Mouse (Mus musculus) hindbrain, embryonic 13.5 days (tissue): ENCODE results near the gene Rnase13. TPM values are rescaled to one million over a fixed set of nuclear protein-coding genes. Genes with fewer than 3 reads are reported as not detected.

Experiments
- ATAC-seq: fragments of 200-750 bp; cut with Nextera tagmentation; 2 replicates; pipeline ENCODE4 v1.8.0; 2017; ENCODE audit warnings: moderate TSS enrichment; ENCODE audit not compliant: low FRiP score
- H3K27ac ChIP-seq: fragments of 300-500 bp; sonication (generic); 2 replicates; pipeline ENCODE4 v1.5.1; 2015; ENCODE audit warnings: inconsistent platforms, mild to moderate bottlenecking, moderate library complexity
- H3K27me3 ChIP-seq: fragments of 300-500 bp; sonication (generic); 2 replicates; pipeline ENCODE4 v1.6.1; 2015; ENCODE audit warnings: mild to moderate bottlenecking, inconsistent platforms
- H3K36me3 ChIP-seq: fragments of 300-500 bp; sonication (generic); 2 replicates; pipeline ENCODE4 v1.6.1; 2015; ENCODE audit warnings: mild to moderate bottlenecking, inconsistent platforms
- H3K4me1 ChIP-seq: fragments of 300-500 bp; sonication (generic); replicated peaks from 2 replicates; pipeline ENCODE4 v1.6.1; 2015; ENCODE audit warnings: inconsistent platforms
- H3K4me2 ChIP-seq: fragments of 300-500 bp; sonication (generic); 2 replicates; pipeline ENCODE4 v1.6.1; 2015; ENCODE audit warnings: inconsistent platforms, mild to moderate bottlenecking, moderate library complexity
- H3K4me3 ChIP-seq: fragments of 300-500 bp; sonication (generic); 2 replicates; pipeline ENCODE4 v1.5.1; 2015; ENCODE audit warnings: mild to moderate bottlenecking, inconsistent platforms
- H3K9ac ChIP-seq: fragments of 300-500 bp; sonication (generic); 2 replicates; pipeline ENCODE4 v1.6.1; 2015; ENCODE audit warnings: mild to moderate bottlenecking, inconsistent platforms
- H3K9me3 ChIP-seq: fragments of 300-500 bp; sonication (generic); 2 replicates; pipeline ENCODE4 v1.6.1; 2016; ENCODE audit warnings: inconsistent platforms
- WGBS: fragments of 180-500 bp; shearing (Covaris S2); methylation state at CpG from one replicate; pipeline ENCODE4 v1.1.7; 2015; 5-methylcytosine and 5-hydroxymethylcytosine counted together
- polyA plus RNA-seq: library from polyadenylated mRNA; unstranded; fragments of >200 nt; fragmentation: Nextera tagmentation; extraction: Ambion mirVana; gene quantifications from 2 replicates; pipeline ENCODE4 v1.2.1, GENCODE M21; 2015

The Rnase13 gene
- not detected in 2 replicates for polyA plus RNA-seq

DNA sequence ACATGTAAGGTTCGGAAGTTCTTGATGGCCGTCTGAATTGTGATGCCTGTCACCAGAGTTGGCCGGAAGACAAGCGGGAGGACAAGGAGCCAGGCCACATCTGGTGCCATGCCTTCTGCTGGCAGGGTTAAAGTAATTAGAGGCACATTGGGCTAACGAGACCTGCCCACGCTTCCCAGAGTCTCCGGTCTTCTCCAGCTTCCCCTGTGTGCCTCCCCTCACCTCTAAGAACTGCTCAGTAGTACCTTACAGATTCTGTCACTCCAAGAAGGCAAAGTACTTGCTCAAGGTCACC lies at the start of gene Rnase13:
Rnase13 (minus strand) TSS at position 203 of the 295 bp plus-strand sequence.
- no peaks in the 10 kb centered on the region for H3K9me3 ChIP-seq
- H3K4me1 ChIP-seq: peaks cover 6% of the 10 kb centered on the region; the same call in 1 of the 2 replicates
- H3K4me2 ChIP-seq: no peak within 1 kb of the TSS
- no peak within 1 kb of the TSS for H3K9ac ChIP-seq
- no peaks in the 10 kb centered on the region for H3K27me3 ChIP-seq
- WGBS: 90% methylated on average over 7 of the region's 7 CpGs
- no peak for ATAC-seq
- peak within 1 kb of the TSS; percentile 4; the same call in 1 of the 2 replicates for H3K27ac ChIP-seq
- no peak within 1 kb of the TSS for H3K4me3 ChIP-seq
- H3K36me3 ChIP-seq: no peaks in the 10 kb centered on the region

DNA sequence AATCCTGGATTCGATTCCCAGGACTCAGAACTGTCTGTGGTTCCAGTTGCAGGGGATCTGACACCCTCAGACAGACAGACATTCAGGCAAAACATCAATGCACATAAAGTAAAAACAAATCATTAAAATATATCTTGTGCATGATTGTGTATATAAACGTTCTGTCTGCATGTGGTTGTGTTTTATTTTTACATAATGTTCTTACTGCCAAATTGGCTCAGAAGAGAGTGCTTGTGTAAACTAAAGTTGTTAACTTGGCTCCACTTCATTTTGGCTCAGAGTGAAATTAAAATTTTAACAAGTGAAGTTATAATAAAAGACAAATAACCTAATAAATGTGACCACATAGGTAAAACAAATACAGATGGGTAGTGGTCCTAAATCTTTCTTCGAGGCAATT lies 44.8 kb upstream of the Rnase13 start:
- H3K4me1 ChIP-seq: no peaks in the 10 kb centered on the region
- 91% methylated on average over 3 of the region's 3 CpGs for WGBS
- no peak overlapping the region for H3K4me2 ChIP-seq
- no peaks in the 10 kb centered on the region for H3K9me3 ChIP-seq
- H3K27me3 ChIP-seq: no peaks in the 10 kb centered on the region
- no peak overlapping the region for H3K4me3 ChIP-seq
- no peaks in the 10 kb centered on the region for H3K36me3 ChIP-seq
- H3K27ac ChIP-seq: no peak overlapping the region
- ATAC-seq: no peak
- H3K9ac ChIP-seq: no peak overlapping the region

GRCm38 (mm10) chr14:51960316-51960715 lies 37.7 kb upstream of the Rnase13 start:
- WGBS: 85% methylated on average over 2 of the region's 2 CpGs
- H3K9ac ChIP-seq: no peak overlapping the region

DNA sequence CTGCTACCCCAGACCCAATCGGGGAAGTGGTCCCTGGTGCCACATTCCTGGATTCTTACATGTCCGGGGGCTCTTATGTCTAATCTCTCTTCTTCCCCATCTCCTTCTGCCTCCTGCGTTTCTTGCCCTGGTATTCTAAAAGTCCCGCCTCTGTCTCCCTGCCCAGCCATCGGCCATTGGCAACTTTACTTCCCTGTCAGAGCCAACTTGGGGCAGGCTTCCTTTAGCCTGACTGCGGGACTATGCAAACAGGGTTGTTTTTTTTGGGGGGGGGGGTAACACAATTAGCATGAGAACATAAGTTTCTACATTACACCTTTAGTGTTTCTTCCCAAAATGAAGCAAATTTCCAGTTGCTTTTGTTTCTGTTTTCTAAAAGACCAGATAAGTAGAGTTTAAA lies 20.8 kb upstream of the Rnase13 start:
- Histone ChIP-seq H3K36me3 (no peaks in the 10 kb centered on the region), H3K4me1 (no peaks in the 10 kb centered on the region; the same call in 1 of the 2 replicates), H3K4me3 (no peak overlapping the region), H3K27ac (no peak overlapping the region), H3K9ac (no peak overlapping the region), H3K4me2 (no peak overlapping the region), H3K27me3 (no peaks in the 10 kb centered on the region), H3K9me3 (no peaks in the 10 kb centered on the region)
- no peak for ATAC-seq
- WGBS: 81% methylated on average over 6 of the region's 6 CpGs

More at GRCm38 (mm10) chr14:51960316-51960715, 37.7 kb upstream of the Rnase13 start:
- no peak for ATAC-seq
- Histone ChIP-seq H3K36me3 (no peaks in the 10 kb centered on the region), H3K9me3 (no peaks in the 10 kb centered on the region), H3K4me2 (no peak overlapping the region), H3K27ac (no peak overlapping the region), H3K4me1 (no peaks in the 10 kb centered on the region), H3K4me3 (no peak overlapping the region), H3K27me3 (no peaks in the 10 kb centered on the region)

- no peak for ATAC-seq
- WGBS: 70% methylated on average over 7 of the region's 7 CpGs
- Histone ChIP-seq H3K4me1 (no peaks in the 10 kb centered on the region; the same call in 1 of the 2 replicates), H3K4me2 (no peak overlapping the region), H3K36me3 (no peaks in the 10 kb centered on the region), H3K27ac (no peak overlapping the region), H3K9ac (no peak overlapping the region), H3K27me3 (no peaks in the 10 kb centered on the region), H3K4me3 (no peak overlapping the region), H3K9me3 (no peaks in the 10 kb centered on the region)
Observed at GRCm38 (mm10) chr14:51942236-51942635, 19.7 kb upstream of the Rnase13 start.

GRCm38 (mm10) chr14:51941577-51941976 lies 19.0 kb upstream of the Rnase13 start:
- Histone ChIP-seq H3K9ac (no peak overlapping the region), H3K4me1 (no peaks in the 10 kb centered on the region; the same call in 1 of the 2 replicates), H3K27me3 (no peaks in the 10 kb centered on the region), H3K4me2 (no peak overlapping the region), H3K4me3 (no peak overlapping the region), H3K27ac (no peak overlapping the region), H3K9me3 (no peaks in the 10 kb centered on the region), H3K36me3 (no peaks in the 10 kb centered on the region)
- ATAC-seq: no peak
- WGBS: 54% methylated on average over 9 of the region's 9 CpGs

DNA sequence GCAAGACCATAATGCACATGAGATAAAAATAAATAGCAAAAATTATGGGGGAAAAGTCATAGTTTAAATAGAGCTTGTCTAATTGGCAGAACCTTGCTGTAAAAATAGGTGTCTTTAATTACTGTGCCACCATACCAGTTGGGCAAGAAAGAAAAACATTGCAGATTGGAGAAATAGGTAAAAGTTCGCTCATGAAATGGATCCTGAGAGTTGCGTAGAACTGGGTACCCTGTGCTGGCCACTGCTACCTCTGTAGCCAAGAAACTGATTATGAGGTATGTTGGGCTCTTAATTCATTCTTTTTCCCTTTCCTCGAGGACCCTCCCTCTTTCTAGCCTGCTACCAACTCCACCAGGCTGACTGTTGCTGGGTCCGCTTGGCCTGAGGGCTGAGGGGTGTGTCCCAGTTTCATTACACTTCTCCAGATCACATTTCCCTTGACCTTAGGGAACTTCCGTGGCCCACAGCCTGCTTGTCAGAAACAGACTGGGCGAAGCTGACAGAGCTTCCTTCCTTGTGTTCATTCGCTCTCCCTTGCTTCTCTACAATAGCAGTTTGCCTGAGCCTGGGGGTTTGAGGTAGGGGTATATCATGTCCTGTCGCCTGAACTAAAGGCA lies 18.5 kb upstream of the Rnase13 start:
- ATAC-seq: no peak
- 42% methylated on average over 8 of the region's 8 CpGs for WGBS
- Histone ChIP-seq H3K9ac (no peak overlapping the region), H3K9me3 (no peaks in the 10 kb centered on the region), H3K4me1 (no peaks in the 10 kb centered on the region; the same call in 1 of the 2 replicates), H3K4me3 (no peak overlapping the region), H3K4me2 (no peak overlapping the region), H3K27me3 (no peaks in the 10 kb centered on the region), H3K27ac (no peak overlapping the region), H3K36me3 (no peaks in the 10 kb centered on the region)

DNA sequence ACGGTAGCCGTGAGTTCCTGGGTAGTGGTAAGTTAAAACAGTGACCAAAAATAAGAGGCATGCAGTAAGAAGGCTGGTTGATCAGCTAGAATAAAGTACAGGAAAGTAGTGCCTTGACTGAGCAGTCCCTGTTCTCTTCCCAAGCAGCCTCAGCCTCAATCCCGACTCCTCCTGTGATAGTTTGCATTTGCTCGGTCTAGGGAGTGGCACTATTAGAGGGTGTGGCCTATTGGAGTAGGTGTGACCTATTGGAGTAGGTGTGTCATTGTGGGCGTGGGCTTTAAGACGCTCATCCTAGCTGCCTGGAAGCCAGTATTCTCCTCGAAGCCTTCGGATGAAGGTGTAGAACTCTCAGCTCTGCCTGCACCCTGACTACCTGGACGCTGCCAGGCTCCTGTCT lies 16.4 kb upstream of the Rnase13 start:
- Histone ChIP-seq H3K9ac (no peak overlapping the region), H3K27me3 (no peaks in the 10 kb centered on the region), H3K9me3 (no peaks in the 10 kb centered on the region), H3K4me2 (no peak overlapping the region), H3K27ac (no peak overlapping the region), H3K36me3 (no peaks in the 10 kb centered on the region), H3K4me3 (no peak overlapping the region), H3K4me1 (no peaks in the 10 kb centered on the region; the same call in 1 of the 2 replicates)
- ATAC-seq: no peak
- WGBS: 88% methylated on average over 9 of the region's 9 CpGs

DNA sequence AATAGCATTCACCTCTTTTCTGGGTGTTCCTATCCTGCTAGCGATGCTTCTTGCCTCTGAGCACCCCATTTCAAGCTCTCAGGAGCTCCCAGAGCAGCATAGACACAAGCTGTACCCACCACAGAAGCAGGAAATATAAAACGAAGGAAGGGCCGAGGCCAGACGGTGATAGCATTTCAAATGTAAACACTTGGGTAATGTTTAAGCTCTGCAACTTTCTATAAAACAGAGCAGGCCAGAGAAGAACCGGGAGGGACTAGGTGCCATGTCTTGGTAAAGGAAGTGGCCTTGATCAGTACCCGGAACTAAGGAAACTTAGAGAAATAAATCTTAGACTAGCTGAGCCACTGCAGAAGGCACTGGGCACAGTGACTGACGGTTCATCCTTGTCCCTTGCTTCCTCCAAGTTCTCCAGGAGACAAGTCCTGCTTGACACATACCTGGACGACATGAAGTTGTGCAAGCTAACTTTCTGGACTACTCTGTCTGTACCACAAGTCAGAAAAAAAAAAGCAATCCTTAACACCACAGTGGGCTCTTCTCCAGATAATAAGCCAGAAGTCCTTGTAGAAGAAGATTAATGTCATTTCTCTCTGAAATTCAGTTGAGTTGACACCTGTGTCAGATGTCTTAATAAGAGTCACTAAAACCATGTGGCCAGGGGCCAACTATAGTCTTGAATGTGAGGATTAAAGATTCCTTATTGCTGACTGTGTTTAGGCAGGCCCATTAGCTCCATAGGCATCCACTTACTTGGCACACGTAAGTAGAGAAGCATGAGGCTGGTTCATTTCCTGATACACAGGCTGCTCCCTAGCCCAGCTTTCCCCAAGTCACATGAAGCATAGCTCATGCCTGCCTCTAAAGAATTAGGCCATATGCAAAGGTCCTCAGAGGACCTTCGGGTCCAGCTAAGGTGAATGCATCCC lies 9.8 kb upstream of the Rnase13 start:
- no peak for ATAC-seq
- 85% methylated on average over 10 of the region's 10 CpGs for WGBS
- no peaks in the 10 kb centered on the region for H3K27me3 ChIP-seq
- H3K36me3 ChIP-seq: no peaks in the 10 kb centered on the region
- no peak overlapping the region for H3K27ac ChIP-seq
- no peak overlapping the region for H3K4me3 ChIP-seq
- H3K9me3 ChIP-seq: no peaks in the 10 kb centered on the region
- H3K4me2 ChIP-seq: no peak overlapping the region
- H3K4me1 ChIP-seq: peaks cover 5% of the 10 kb centered on the region; the same call in 1 of the 2 replicates
- no peak overlapping the region for H3K9ac ChIP-seq

GRCm38 (mm10) chr14:51930824-51931223 lies 8.3 kb upstream of the Rnase13 start:
- 0 out of 2 replicates have a peak overlapping the region, but pooled peaks have one; percentile 30 for H3K27ac ChIP-seq
- no peak overlapping the region for H3K4me2 ChIP-seq
- H3K36me3 ChIP-seq: no peaks in the 10 kb centered on the region
- no peaks in the 10 kb centered on the region for H3K9me3 ChIP-seq
- H3K9ac ChIP-seq: no peak overlapping the region
- ATAC-seq: peak; percentile 82
- H3K4me1 ChIP-seq: peaks cover 5% of the 10 kb centered on the region; the same call in 1 of the 2 replicates
- WGBS: 35% methylated on average over 5 of the region's 5 CpGs
- no peak overlapping the region for H3K4me3 ChIP-seq
- H3K27me3 ChIP-seq: no peaks in the 10 kb centered on the region

DNA sequence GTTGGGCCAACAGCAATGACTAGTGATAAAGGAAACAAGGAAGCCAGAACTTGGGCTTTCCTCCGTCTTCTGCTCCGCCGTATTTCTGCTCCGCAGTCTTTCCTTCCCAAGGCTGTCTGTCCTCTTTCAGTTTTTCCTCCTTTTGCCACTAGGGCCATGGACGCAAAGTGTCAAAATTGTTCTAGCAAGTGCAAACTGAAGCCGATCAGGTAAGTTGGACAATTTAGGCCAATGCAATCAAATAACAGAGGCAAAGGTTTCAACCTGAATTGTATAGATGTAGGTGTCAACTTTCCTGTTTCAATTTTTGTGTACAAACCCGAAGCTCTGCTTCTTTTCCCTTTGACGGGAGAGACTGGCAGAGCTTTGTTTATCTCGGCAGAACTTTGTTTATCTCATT lies 7.4 kb upstream of the Rnase13 start:
- Histone ChIP-seq H3K9me3 (no peaks in the 10 kb centered on the region), H3K4me1 (peaks cover 5% of the 10 kb centered on the region; the same call in 1 of the 2 replicates), H3K4me3 (no peak overlapping the region), H3K4me2 (no peak overlapping the region), H3K36me3 (no peaks in the 10 kb centered on the region), H3K27ac (no peak overlapping the region), H3K27me3 (no peaks in the 10 kb centered on the region), H3K9ac (no peak overlapping the region)
- ATAC-seq: no peak
- 80% methylated on average over 9 of the region's 9 CpGs for WGBS

DNA sequence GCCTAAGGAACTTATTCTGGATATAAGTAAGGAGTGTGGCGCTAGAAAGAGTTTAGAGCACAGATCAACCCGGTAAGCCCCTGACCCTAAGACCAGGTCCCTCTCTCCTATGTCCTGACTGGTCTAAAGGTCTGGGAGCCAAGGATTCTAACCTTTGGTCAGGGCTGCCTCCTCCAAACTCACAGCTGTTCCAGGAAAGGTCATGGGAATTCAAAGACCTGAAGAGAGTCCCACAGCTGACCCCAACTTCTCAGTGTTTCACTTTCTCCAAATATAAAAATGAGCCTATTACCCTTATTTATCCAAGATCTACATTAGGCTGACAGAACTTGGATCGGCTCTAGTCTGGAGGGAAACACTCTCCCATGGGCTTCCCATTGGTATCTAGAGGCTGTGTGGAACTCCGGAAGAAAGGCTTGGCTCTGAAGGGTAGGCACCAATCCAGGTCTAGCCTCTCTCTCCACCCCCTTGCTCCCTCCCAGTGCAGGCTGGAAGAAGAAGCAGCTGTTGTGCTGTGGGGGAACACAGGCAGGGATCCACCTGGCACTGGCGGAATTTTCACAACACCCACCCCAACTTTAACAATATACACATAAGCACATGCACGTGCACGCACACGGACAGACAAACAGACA lies 6.9 kb upstream of the Rnase13 start:
- Histone ChIP-seq H3K36me3 (no peaks in the 10 kb centered on the region), H3K27ac (no peak overlapping the region), H3K4me1 (peaks cover 5% of the 10 kb centered on the region; the same call in 1 of the 2 replicates), H3K9ac (no peak overlapping the region), H3K9me3 (no peaks in the 10 kb centered on the region), H3K4me3 (no peak overlapping the region), H3K27me3 (no peaks in the 10 kb centered on the region), H3K4me2 (no peak overlapping the region)
- no peak for ATAC-seq
- WGBS: 86% methylated on average over 8 of the region's 8 CpGs
